Mouse (Mus musculus) mesoderm, embryonic 11.5 days (tissue): ENCODE results near the gene Srsf11.
A peak's percentile ranks its signal among the peaks of the same experiment; 100 is the strongest.

Experiments used
- DNase-seq: peaks from one replicate; pipeline ENCODE4 v3.0.0-alpha.2; 2012; ENCODE audit warnings: low read depth, low spot score

Srsf11 gene

GRCm38 (mm10) chr3:158036329-158036988, at the start of gene Srsf11, which contains the start of gene Lrrc40:
Gene Srsf11, minus strand, starts transcription at chr3:158036639.
Gene Lrrc40, plus strand, starts transcription at chr3:158036662.
- DNase-seq, result peak; percentile 96

- DNase-seq, result no peak
Measured at GRCm38 (mm10) chr3:158077828-158078227, 41.4 kb upstream of the Srsf11 start.

GRCm38 (mm10) chr3:158077380-158077772, 40.9 kb upstream of the Srsf11 start:
- DNase-seq, result no peak

- peak; percentile 55 for DNase-seq
Measured at GRCm38 (mm10) chr3:158076685-158077379, 40.4 kb upstream of the Srsf11 start.

GRCm38 (mm10) chr3:158075004-158075403, 38.6 kb upstream of the Srsf11 start:
- no peak for DNase-seq

GRCm38 (mm10) chr3:158068613-158069263, 32.3 kb upstream of the Srsf11 start:
- peak; percentile 41 for DNase-seq

GRCm38 (mm10) chr3:158067916-158068315, 31.5 kb upstream of the Srsf11 start:
- DNase-seq, result peak; percentile 5

- DNase-seq, result no peak
Measured at GRCm38 (mm10) chr3:158065256-158065655, 28.8 kb upstream of the Srsf11 start.

GRCm38 (mm10) chr3:158061811-158062523, 25.5 kb upstream of the Srsf11 start:
- no peak for DNase-seq

GRCm38 (mm10) chr3:158060621-158061291, 24.3 kb upstream of the Srsf11 start:
- DNase-seq, result no peak

- no peak for DNase-seq
Measured at GRCm38 (mm10) chr3:158049508-158049907, 13.1 kb upstream of the Srsf11 start.

GRCm38 (mm10) chr3:158040755-158041154, 4.3 kb upstream of the Srsf11 start:
- no peak for DNase-seq

GRCm38 (mm10) chr3:158038106-158038505, 1.7 kb upstream of the Srsf11 start:
- no peak for DNase-seq

GRCm38 (mm10) chr3:158035866-158036265, 573 bp downstream of the Srsf11 start:
- DNase-seq, result no peak

- no peak for DNase-seq
Measured at GRCm38 (mm10) chr3:158032106-158032505, 4.3 kb downstream of the Srsf11 start.

- peak; percentile 94 for DNase-seq
Measured at GRCm38 (mm10) chr3:158031371-158031925, 5.0 kb downstream of the Srsf11 start.

GRCm38 (mm10) chr3:158009762-158010320, 26.6 kb downstream of the Srsf11 start:
- no peak for DNase-seq

- no peak for DNase-seq
Measured at GRCm38 (mm10) chr3:158008647-158009046, 27.8 kb downstream of the Srsf11 start.

GRCm38 (mm10) chr3:157998742-157999369, 37.6 kb downstream of the Srsf11 start:
- no peak for DNase-seq

- no peak for DNase-seq
Measured at GRCm38 (mm10) chr3:157995726-157996125, 40.7 kb downstream of the Srsf11 start.
